Mouse (Mus musculus): ENCODE measurements at regions not wholly inside any gene's neighbourhood (a gene's known extent, or its start where the extent isn't known, plus 50 kb on each side); places are given as distances from the start of the nearest gene placed in this dataset.
"Not testable (repeated sequence)": the region's sequence is repeated elsewhere in the genome, so short reads cannot be mapped to it uniquely, and the experiment has no call there.

DNA sequence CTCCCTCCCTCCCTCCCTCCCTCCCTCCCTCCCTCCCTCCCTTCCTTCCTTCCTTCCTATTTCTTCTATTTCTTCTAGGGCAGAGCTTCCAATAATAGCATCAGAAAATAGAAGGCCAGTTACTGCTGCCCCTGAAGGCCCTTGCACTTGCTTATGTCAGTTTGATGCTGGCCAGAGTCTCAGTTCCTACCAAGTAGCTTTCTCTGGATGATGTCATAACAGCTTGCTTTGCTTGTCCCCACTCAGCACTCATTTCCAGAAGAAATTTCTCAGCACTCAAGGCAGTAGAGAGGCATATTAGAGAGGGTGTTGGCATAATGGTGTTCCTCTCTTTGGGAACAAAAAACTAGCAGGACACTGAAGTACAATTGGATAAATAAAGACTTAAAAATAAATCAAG lies 811.6 kb upstream of the 4930444P10Rik start:
- Histone ChIP-seq H3K4me1 (ENCODE audit: control insufficient read depth, insufficient read depth, low read length) (no peaks in the 10 kb centered on the region), H3K9ac (ENCODE audit: low read length) (no peak overlapping the region), H3K4me3 (ENCODE audit: low read depth, low read length) (no peak overlapping the region), H3K27ac (ENCODE audit: low read depth, low read length) (no peak overlapping the region), H3K27me3 (ENCODE audit: control insufficient read depth, insufficient read depth, low read length) (no peaks in the 10 kb centered on the region), H3K36me3 (ENCODE audit: control insufficient read depth, insufficient read depth, low read length) (no peaks in the 10 kb centered on the region), H3K9me3 (ENCODE audit: control insufficient read depth, low read length) (no peaks in the 10 kb centered on the region), H3K4me2 (no peak overlapping the region)
- DNase-seq (ENCODE audit: low spot score, missing footprints) (no peak), ATAC-seq (ENCODE audit: low FRiP score) (no peak)

DNA sequence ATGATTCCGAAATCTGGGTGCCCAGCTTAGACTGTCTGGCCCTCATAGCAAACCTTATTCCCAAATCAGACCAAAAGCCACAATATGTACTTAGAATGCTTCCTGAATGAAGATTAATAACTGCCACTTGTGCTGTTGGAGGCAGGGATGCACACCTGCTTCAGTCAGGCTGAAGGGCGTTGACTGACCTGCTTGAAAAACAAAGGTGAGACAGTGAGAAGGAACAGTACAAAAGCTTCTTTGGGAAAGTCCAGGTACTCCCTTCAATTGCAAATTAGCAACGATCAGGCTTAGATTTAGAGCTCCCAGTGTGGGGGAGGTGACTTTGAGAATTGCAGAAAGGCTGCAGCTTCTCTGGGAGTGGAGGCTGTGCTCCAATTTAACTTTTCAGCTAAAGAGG lies 775.3 kb upstream of the 4930444P10Rik start:
- WGBS, result 83% methylated on average over 3 of the region's 3 CpGs
- H3K4me2 ChIP-seq; H3K9ac ChIP-seq (ENCODE audit: low read length); H3K4me1 ChIP-seq (ENCODE audit: control insufficient read depth, insufficient read depth, low read length); ATAC-seq (ENCODE audit: low FRiP score); H3K27ac ChIP-seq (ENCODE audit: low read depth, low read length); H3K27me3 ChIP-seq (ENCODE audit: control insufficient read depth, insufficient read depth, low read length); H3K4me3 ChIP-seq (ENCODE audit: low read depth, low read length); DNase-seq (ENCODE audit: low spot score, missing footprints); H3K9me3 ChIP-seq (ENCODE audit: control insufficient read depth, low read length); H3K36me3 ChIP-seq (ENCODE audit: control insufficient read depth, insufficient read depth, low read length): not testable (repeated sequence)

DNA sequence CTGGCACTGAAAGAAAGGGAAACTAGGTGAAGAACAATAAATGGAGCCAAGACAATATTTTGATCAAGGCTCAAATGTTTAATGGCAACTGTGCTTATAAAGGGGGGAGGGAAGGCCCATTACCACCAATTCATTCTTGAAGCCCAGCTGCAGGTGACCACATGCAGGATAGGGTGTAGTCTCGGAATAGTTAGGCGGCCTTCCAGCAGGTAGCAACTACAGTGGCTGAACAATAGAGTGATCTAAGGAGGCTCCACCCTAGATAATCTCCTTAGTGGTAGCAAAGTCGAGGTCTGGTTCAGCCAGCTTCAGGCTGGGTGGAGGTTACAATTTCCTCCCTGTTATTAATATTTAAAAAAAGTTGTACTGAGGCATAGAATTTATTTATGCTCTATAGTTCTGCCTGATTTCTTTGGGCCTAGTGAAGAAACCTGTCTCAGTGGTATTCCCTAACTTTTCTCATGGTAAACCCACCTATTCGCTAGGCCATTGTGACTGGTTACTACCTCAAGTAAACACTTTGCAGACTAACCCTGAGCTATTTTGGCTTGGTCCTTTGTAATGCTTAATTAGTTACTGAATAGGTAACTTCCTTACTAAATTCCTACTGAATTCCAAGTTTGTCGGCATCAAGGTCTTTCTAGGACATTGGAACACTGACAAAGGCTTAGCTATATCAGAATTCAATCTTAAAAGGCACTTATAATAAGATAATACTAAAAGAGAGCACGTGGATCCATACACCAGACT lies 774.1 kb upstream of the 4930444P10Rik start:
- H3K9me3 ChIP-seq (ENCODE audit: control insufficient read depth, low read length); H3K36me3 ChIP-seq (ENCODE audit: control insufficient read depth, insufficient read depth, low read length); ATAC-seq (ENCODE audit: low FRiP score); H3K9ac ChIP-seq (ENCODE audit: low read length); H3K4me3 ChIP-seq (ENCODE audit: low read depth, low read length); H3K27me3 ChIP-seq (ENCODE audit: control insufficient read depth, insufficient read depth, low read length); H3K4me2 ChIP-seq; H3K4me1 ChIP-seq (ENCODE audit: control insufficient read depth, insufficient read depth, low read length); DNase-seq (ENCODE audit: low spot score, missing footprints); H3K27ac ChIP-seq (ENCODE audit: low read depth, low read length): not testable (repeated sequence)
- 81% methylated on average over 6 of the region's 6 CpGs for WGBS

DNA sequence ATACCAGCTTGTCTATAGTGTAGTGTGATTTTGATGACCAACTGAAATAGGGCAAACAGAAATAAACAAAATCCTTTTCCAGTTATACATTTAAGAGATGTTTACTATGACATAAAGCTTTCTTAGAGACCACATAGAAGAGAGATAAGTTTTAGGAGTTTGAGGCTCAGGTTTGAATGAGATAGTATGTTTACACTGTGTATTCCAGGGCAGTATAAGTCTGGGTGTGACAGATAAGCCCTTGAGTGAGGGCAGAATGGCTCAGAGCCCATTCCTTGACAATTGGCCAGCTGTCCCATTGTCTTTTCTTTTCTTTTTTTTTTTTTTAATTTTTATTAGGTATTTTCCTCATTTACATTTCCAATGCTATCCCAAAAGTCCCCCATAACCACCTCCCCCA lies 744.0 kb upstream of the 4930444P10Rik start:
- Histone ChIP-seq H3K4me2 (no peak overlapping the region), H3K9ac (ENCODE audit: low read length) (no peak overlapping the region), H3K36me3 (ENCODE audit: control insufficient read depth, insufficient read depth, low read length) (no peaks in the 10 kb centered on the region), H3K27ac (ENCODE audit: low read depth, low read length) (no peak overlapping the region), H3K4me3 (ENCODE audit: low read depth, low read length) (no peak overlapping the region), H3K27me3 (ENCODE audit: control insufficient read depth, insufficient read depth, low read length) (no peaks in the 10 kb centered on the region), H3K9me3 (ENCODE audit: control insufficient read depth, low read length) (no peaks in the 10 kb centered on the region), H3K4me1 (ENCODE audit: control insufficient read depth, insufficient read depth, low read length) (no peaks in the 10 kb centered on the region)
- no peak for DNase-seq (ENCODE audit: low spot score, missing footprints)
- no peak for ATAC-seq (ENCODE audit: low FRiP score)

DNA sequence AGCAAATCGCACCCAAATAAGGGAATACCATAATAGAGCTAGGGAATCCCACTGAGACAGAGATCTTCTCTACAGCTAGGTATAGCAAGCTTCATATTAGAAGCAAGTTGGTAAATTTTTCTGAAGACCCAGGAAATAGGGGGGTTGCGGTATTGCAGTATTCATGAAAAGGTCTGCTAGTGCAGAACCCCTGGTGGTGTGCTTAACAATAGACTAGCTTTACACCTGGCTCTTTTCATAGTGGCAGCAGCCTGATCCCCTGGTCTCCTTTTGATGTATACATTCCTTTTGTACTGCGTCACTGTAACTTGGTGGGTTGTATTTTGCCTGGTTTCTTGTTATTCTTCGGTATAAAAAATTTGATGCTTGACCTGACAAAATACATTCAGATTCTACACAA lies 731.6 kb upstream of the 4930444P10Rik start:
- not testable (repeated sequence) for ATAC-seq (ENCODE audit: low FRiP score)

DNA sequence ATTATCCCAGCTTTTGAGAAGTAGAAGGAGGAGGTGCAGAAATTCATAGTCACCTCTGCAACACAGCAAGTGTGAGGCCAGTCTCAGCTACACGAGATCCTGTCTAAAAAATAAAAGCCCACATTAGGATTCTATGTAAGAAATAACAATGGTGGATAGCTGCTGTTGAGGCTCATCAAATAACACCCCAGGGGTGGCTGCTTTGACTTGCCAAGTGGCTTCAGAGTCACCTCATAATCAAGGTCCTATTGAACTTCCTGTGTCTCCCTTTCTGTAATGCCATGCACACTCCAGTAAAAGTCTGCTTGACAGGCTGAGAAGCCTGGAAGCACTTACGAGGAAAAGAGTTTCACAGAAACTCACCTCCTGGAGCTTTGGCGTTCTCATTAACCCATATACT lies 730.9 kb upstream of the 4930444P10Rik start:
- H3K4me2 ChIP-seq, result no peak overlapping the region
- no peak overlapping the region for H3K4me3 ChIP-seq (ENCODE audit: low read depth, low read length)
- no peak overlapping the region for H3K27ac ChIP-seq (ENCODE audit: low read depth, low read length)
- no peak overlapping the region for H3K9ac ChIP-seq (ENCODE audit: low read length)
- no peaks in the 10 kb centered on the region for H3K4me1 ChIP-seq (ENCODE audit: control insufficient read depth, insufficient read depth, low read length)
- 66% methylated on average over 3 of the region's 3 CpGs for WGBS
- DNase-seq (ENCODE audit: low spot score, missing footprints), result no peak
- ATAC-seq (ENCODE audit: low FRiP score), result no peak
- H3K36me3 ChIP-seq (ENCODE audit: control insufficient read depth, insufficient read depth, low read length), result no peaks in the 10 kb centered on the region
- no peaks in the 10 kb centered on the region for H3K27me3 ChIP-seq (ENCODE audit: control insufficient read depth, insufficient read depth, low read length)
- no peaks in the 10 kb centered on the region for H3K9me3 ChIP-seq (ENCODE audit: control insufficient read depth, low read length)

More for the DNA sequence above, 731.6 kb upstream of the 4930444P10Rik start:
- not testable (repeated sequence) for DNase-seq (ENCODE audit: low spot score, missing footprints); H3K36me3 ChIP-seq (ENCODE audit: control insufficient read depth, insufficient read depth, low read length); H3K27me3 ChIP-seq (ENCODE audit: control insufficient read depth, insufficient read depth, low read length); H3K9ac ChIP-seq (ENCODE audit: low read length); H3K4me1 ChIP-seq (ENCODE audit: control insufficient read depth, insufficient read depth, low read length); H3K9me3 ChIP-seq (ENCODE audit: control insufficient read depth, low read length); H3K4me3 ChIP-seq (ENCODE audit: low read depth, low read length); H3K27ac ChIP-seq (ENCODE audit: low read depth, low read length); H3K4me2 ChIP-seq
- WGBS, result 74% methylated on average over 4 of the region's 4 CpGs

DNA sequence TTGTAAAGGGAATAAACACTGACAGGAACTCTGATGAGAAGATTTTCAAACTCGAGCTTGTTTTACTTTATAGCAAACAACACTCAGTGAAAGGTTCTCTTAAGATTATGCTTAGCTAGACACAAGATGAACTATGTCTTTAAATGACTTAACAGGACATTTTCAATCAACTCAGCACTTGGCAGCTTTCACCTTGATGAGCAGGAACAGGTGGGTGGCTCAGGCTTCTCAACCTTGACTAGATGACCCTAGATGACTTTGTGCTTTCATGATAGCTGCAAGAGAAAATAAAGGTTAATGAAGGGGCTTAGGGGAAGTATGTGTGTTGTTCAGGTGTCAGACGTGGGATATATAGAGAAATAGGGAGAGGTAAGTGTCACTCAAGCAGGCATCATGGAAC lies 728.1 kb upstream of the 4930444P10Rik start:
- Histone ChIP-seq H3K9ac (ENCODE audit: low read length) (no peak overlapping the region), H3K4me1 (ENCODE audit: control insufficient read depth, insufficient read depth, low read length) (no peaks in the 10 kb centered on the region), H3K27me3 (ENCODE audit: control insufficient read depth, insufficient read depth, low read length) (no peaks in the 10 kb centered on the region), H3K36me3 (ENCODE audit: control insufficient read depth, insufficient read depth, low read length) (no peaks in the 10 kb centered on the region), H3K9me3 (ENCODE audit: control insufficient read depth, low read length) (no peaks in the 10 kb centered on the region), H3K4me3 (ENCODE audit: low read depth, low read length) (no peak overlapping the region), H3K4me2 (no peak overlapping the region), H3K27ac (ENCODE audit: low read depth, low read length) (no peak overlapping the region)
- WGBS, result 80% methylated on average over 2 of the region's 2 CpGs
- DNase-seq (ENCODE audit: low spot score, missing footprints) (no peak), ATAC-seq (ENCODE audit: low FRiP score) (no peak)

DNA sequence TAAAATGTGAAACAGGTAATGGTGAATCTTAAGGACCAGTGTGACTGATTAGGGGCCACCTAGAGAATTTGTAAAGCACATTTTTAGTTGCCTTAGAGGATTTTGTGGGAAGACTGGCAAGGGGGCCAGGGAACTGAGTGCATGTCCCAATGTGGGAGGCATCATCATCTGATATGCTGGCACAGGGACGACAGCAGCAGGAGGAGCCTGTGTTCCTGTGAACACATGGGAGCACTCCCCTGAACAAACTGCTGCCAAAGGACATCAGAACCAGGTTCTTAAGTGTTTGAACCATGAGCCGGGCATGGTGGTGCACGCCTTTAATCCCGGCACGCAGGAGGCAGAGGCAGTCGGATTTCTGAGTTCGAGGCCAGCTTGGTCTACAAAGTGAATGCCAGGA lies 723.4 kb upstream of the 4930444P10Rik start:
- WGBS, result 93% methylated on average over 7 of the region's 7 CpGs
- Histone ChIP-seq H3K4me1 (ENCODE audit: control insufficient read depth, insufficient read depth, low read length) (no peaks in the 10 kb centered on the region), H3K9ac (ENCODE audit: low read length) (no peak overlapping the region), H3K27ac (ENCODE audit: low read depth, low read length) (no peak overlapping the region), H3K9me3 (ENCODE audit: control insufficient read depth, low read length) (no peaks in the 10 kb centered on the region), H3K27me3 (ENCODE audit: control insufficient read depth, insufficient read depth, low read length) (no peaks in the 10 kb centered on the region), H3K4me3 (ENCODE audit: low read depth, low read length) (no peak overlapping the region), H3K36me3 (ENCODE audit: control insufficient read depth, insufficient read depth, low read length) (no peaks in the 10 kb centered on the region), H3K4me2 (no peak overlapping the region)
- ATAC-seq (ENCODE audit: low FRiP score) (no peak), DNase-seq (ENCODE audit: low spot score, missing footprints) (no peak)

DNA sequence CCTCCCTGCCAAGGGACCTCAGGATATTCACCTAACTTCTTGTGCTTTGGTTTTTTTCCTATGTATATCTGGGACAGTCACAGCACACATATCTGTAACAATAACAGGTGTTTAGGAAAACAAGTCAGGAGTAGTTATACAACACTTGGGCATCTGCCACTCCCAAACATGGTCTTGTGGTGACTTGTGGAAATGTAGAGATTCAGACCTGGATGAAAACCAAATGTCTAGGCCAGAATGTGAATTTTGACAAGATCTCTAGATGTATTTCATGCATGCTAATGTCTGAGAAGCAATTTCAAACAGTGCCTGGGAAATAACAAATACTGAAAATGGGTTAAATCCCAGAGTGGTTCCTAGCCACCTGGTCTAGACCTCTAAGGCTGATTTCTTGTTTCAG lies 722.6 kb upstream of the 4930444P10Rik start:
- no peak for ATAC-seq (ENCODE audit: low FRiP score)

More for the DNA sequence above, 722.6 kb upstream of the 4930444P10Rik start:
- Histone ChIP-seq H3K36me3 (ENCODE audit: control insufficient read depth, insufficient read depth, low read length) (no peaks in the 10 kb centered on the region), H3K27me3 (ENCODE audit: control insufficient read depth, insufficient read depth, low read length) (no peaks in the 10 kb centered on the region), H3K4me3 (ENCODE audit: low read depth, low read length) (no peak overlapping the region), H3K4me1 (ENCODE audit: control insufficient read depth, insufficient read depth, low read length) (no peaks in the 10 kb centered on the region), H3K4me2 (no peak overlapping the region), H3K27ac (ENCODE audit: low read depth, low read length) (no peak overlapping the region), H3K9me3 (ENCODE audit: control insufficient read depth, low read length) (no peaks in the 10 kb centered on the region), H3K9ac (ENCODE audit: low read length) (no peak overlapping the region)
- DNase-seq (ENCODE audit: low spot score, missing footprints), result no peak

Data from midbrain, embryonic 11.5 days (tissue).